Comparison of ENCODE assay signal across 1 mouse cellular context in genomic region chr19:3344636-3345544, GRCm38 (mm10).
TF ChIP-seq lines count a peak whose summit lies in the region.

No protein-coding gene starts in this region.

TF ChIP-seq in myocyte, 11 proteins besides CTCF, POLR2A, EP300 and RAD21 (continued from another document):
- TF ChIP-seq MAX (IDR thresholded peaks at IDR 0.05; ENCODE audit: low read depth) = no peak
- peak in 2 of 3 experiments; percentile 28 to 61 for TF ChIP-seq MYOG (IDR thresholded peaks at IDR 0.05; ENCODE audit: control insufficient read depth in 1 of 3, insufficient read depth in 1 of 3, insufficient read length in 2 of 3, low read depth in 2 of 3)
